Mouse (Mus musculus) hindlimb bud, embryonic 11.5 days (tissue): ENCODE measurements around the gene Mdm2.
"Not testable (repeated sequence)": the region's sequence is repeated elsewhere in the genome, so short reads cannot be mapped to it uniquely, and the experiment has no call there.

Experiments
- DNase-seq: peaks from one replicate; pipeline ENCODE4 v3.0.0-alpha.2; 2012; ENCODE audit warnings: low read depth, low spot score; ENCODE audit errors: extremely low spot score

The Mdm2 gene

DNA sequence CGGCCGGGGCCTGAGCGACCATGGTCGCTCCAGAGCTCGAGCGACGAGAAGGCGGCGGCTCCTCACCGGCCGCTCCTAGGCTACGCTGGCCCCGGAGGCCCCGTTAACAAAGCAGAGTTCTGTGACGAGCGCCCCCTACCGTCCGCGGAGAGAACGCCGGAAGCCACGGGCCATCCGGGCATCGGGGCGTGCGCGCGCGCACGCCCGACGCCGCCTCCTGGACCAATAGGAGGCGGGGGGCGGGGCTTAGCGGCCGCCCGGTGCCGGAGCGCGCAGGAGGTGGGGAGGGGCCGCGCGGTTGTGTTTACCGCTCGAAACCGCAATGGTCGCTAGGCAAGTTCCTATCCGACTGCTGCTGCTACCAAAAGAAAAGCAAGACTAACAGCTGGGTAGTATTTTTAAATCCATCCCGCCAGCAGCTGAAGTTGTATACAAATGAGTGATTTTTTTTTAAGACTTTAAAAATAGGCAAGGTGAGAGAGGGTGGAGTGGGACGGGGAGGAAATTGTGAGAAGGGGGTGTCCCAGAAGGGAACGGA, at the start of gene Mdm2:
Gene Mdm2, minus strand, starts transcription at position 155 of the 538 bp plus-strand sequence.
- peak; percentile 73 for DNase-seq

DNA sequence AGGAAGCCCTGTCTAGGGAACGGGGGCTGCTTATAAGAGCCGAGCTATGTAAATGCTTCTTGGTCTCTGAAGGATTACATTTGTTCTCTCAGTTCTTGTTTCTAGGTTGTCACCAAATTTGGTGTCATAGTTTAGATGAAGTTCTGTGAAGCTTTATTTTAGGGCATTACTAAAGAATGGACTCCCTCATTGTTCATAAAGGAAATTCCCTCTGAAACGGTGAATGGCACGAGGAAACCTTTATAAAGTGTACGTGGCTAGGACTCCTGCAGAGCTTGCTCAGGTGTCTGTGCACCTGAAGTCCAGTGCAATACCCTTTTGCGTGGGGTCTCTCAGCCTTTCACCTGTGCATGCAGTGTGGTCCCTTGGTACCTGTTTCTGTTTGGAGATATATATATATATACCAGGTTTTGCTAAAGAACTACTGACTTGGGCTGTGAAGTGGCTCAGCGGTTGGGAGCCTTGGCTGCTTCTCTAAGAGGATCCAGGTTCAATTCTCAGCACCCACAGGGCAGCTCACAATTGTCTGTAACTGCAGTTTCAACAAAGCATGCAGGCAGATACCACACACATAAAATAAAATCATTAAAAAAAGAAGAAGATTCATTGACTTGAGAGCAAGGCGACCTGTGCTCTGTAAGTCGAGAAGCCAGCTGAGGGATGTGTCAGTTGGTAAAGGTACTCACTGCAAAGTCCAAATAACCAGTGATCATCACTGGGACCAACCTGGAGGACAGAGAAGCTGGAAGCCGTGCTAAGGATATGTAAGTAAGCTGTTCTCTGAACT, 49.5 kb upstream of the Mdm2 start:
- DNase-seq, result no peak

DNA sequence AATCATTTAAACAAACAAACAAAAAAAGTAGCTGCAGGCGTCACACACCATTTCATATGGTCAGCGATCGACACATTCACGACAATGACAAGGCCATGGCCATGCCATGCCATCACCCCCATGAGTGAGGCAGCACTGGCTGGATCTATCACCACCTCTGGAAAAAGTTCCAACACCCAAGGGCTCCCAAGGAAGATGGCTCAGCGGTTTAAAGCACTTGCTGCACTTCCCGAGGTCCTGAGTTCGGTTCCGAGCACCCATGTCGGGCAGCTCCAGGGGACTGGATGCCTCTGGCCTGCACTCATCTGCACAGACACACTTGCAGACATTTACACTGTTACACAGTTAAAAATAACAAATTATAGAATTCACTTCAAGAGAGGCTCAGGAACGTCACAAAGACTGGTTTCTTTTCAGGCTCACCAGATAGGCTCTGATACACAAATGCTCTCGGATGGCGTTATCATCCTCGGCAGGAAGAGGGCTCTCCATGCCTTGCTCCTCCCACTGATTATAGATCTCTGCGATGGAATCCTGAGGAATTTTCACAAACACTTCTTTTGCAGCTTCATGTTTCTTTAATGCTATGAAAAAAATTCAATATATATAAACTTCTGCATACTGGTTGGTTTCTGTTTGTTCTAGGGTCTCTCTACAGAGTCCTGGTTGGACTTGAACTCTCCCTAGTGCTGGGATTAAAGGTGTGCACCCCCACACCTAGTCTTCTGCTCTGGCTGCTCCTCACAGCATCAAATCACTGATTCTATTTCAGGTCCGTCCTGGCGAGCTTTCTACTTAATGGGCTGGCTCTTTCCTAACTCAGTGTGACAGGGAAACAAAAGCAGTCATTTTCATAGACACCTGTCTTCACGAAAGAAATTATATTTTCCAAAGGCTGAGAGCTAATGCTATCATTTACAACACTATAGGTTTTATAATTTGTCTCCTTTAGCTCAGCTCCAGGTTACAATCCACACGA, 48.5 kb upstream of the Mdm2 start:
- DNase-seq, result no peak

DNA sequence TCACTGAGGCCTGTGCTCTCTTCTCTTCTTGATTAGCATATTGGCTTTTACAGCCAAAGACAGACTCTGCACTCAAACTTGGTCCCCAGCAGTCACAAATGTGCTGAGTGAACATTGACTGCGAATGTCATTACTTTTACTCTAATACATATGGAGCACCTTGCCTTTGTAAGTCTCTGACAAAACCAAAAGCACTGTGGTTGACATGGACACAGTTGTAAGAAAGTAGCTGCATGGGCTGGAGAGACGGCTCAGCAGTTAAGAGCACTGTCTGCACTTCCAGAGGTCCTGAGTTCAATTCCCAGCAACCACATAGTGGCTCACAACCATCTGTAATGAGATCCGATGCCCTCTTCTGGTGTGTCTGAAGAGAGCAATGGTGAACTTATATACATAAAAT, 47.8 kb upstream of the Mdm2 start:
- not testable (repeated sequence) for DNase-seq

DNA sequence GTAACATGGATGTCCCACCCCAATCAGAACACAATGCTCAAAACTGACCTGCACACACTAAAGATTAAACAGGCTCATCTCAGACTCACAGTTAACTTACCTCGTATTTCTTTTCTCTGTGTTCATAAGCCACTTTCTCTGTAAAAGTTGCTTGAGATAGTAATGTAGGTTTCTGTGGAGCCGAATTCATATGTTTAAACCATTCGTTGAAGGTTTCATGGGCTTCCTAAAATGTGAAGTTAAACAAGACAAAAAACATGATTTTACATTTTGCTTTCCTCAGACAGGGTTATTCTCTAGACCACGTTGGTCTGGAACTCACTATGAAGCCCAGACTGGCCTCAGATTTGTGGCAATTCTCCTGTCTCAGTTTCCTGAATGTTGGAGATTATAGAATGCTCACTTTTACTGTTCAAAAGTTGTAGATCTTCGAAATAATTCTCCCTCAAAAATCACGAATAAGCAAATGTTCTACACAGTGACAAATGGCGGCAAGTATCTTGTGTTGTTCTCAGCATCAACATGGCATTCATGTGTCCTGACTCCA, 47.3 kb upstream of the Mdm2 start:
- DNase-seq, result no peak

DNA sequence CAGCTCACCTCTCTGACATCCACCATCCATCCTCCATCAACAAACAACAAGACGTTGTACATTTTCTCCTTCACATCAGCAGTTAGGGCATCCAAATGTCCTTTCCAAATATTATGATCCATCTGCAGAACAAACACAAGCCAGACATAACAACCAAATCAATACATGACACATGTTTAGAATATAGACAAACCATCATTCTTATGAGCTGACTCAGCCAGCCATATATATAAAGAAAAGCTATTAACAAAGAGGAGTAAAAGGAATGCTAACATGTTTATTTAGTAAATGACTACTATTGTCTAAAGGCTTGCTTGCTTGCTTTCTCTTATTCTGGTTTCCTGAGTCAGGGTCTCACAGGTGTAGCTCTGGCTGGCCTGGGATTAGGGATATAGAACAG, 46.7 kb upstream of the Mdm2 start:
- no peak for DNase-seq

DNA sequence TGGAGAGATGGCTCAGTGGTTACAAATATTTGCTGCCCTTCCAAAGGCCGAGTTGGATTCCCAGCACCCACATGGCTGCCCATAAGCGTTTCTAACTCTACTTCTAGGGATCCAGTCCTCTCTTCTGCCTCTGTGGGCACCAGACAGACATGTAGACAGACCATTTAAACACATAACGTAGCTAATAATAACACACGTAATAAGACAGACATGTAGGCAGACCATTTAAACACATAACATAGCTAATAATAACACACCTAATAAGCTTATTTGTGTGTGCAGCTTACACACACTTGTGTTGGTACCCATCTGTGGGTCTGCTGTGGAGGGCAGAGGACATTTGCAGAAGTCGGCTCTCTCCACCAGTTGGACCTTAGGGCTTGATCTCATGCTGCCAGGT, 46.2 kb upstream of the Mdm2 start:
- no peak for DNase-seq

DNA sequence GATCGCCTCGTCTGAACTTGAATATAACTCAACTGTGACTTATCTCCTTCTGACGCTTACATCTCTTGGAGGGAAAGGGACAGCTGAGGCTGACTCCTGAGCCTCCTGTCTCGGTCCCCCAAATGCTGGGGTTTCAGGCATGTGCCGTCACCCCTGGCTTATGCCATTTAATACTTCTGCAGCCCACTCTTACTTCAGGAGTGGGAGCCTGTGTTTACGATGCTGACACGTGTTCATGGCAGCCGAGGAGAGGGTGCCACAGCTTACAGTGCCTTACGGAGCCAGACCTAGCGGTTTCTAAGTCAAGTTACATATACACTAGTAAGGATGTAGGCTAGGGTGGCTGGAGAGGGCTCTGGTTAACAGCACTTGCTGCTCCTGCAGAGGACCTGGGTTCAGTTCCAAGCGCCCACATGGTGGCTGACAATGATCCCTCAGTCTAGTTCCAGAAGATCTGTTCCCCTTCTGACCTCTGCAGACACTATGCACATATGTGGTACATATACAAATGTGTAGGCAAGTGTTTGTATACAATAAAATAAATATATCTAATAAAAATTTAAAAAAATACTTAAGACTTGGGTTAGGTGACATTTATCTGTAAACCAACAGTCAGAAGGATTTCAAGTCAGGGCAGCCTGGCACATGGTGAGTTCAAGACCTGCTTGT, 45.4 kb upstream of the Mdm2 start:
- DNase-seq, result no peak

DNA sequence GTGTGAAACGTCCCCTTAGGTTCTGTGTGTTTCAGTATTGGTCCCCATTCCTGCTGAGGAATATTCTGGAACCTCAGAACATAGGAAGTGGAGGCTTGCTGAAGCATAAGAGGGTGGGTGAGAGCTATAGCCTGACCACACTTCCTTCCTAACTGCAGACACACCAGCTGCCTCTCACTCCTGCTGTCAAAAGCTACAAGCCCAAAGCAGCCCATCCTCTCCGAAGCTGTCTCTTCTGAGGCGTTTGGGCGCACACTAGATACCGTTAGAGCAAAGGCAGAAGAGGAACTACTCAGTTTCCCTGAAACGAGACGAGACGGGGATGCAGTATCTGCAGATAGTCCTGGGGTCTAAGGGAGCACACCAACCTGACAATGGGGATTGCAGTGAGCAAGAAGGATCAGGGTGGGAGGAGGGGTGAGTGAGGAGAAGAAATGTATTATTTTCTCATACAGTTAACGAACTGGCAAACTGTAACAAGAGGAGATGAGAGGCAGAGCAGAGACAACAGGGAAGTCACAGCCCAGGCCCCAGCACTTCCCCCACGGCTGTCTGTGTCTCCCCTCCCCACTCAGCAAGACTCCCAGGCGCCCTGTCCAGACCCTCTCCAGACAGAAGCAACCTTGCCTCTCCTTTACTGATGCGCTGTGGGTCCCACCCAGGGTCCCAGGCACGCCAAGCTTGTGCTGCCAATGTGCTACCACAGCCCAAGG, 44.7 kb upstream of the Mdm2 start:
- no peak for DNase-seq

DNA sequence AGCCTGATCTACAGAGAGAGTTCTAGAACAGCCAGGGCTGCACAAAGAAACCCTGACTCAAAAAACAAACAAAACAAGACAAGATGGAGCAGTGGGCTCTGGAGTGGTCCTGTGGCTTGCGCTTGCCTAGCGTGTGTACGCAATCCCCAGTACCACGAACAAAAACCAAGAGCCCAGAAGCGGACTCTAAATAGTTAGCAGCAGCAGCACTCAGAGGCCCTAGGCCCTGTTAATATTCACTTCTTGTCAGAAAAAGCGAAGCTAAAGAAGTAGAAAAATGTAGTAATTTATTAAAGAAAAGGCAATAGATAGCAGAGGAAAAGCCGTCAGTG, 44.0 kb upstream of the Mdm2 start:
- DNase-seq, result no peak

DNA sequence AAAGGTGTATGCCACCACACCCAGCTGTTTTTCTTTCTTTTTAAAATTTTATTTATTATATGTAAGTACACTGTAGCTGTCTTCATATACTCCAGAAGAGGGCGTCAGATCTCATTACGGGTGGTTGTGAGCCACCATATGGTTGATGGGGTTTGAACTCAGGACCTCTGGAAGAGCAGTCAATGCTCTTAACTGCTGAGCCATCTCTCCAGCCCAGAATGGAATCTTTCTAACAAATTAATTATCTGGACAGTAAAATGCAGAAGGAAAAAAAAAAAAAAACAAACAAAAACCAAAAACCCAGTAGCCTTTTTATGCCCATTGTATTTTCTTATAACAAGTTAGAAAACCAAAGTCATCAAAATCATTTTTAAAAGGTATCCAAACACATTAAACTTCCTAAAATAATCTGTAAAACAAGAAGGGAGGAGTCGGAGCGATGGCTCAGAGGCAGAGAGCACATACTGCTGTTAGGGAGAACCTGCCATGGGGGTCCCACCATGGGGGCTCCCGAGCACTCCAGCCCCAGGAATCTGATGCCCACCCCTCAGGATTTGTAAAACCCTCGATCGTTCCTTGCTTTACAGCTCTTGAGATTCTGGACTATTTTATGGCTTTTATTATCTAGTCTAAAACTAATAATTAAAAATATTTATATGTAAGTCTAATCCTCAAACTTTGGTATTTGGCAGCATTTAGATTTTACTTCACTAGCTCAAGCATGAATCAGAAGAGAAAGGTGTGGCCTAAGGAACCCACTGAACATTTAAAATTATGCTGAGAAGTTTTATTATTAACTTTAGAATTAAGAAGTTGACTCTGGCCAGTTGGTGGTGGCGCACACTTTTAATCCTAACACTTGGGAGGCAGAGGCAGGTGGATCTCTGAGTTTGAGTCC, 43.4 kb upstream of the Mdm2 start:
- no peak for DNase-seq

DNA sequence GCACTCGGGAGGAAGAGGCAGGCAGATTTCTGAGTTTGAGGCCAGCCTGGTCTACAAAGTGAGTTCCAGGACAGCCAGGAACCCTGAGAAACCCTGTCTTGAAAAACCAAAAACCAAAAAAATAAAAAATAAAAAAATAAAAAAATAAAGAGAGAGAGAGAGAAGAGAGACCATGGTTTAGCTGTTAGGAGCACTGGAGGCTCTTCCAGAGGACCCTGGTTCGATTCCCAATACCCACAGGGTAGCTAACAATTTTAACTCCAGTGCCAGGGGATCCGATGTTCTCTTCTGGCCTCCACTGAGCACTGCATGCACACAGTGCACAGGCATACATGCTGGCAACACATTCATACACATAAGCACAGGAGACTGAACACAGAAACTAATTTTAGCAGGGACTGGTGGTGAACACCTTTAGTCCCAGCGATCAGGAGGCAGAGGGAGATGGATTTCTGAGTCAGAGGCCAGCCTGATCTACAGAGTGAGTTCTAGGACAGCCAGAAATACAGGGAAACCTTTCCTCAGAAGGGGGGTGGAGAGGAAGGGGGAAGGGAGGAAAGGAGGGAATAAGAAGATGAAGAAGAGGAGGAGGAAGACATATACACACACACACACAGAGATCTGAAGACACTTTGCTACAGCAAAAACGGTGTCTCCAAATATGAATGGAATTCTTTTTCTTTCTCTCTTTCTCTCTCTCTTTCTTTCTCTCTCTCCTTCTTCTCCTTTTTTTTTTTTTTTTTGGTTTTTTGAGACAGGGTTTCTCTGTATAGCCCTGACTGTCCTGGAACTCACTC, 42.5 kb upstream of the Mdm2 start:
- no peak for DNase-seq

DNA sequence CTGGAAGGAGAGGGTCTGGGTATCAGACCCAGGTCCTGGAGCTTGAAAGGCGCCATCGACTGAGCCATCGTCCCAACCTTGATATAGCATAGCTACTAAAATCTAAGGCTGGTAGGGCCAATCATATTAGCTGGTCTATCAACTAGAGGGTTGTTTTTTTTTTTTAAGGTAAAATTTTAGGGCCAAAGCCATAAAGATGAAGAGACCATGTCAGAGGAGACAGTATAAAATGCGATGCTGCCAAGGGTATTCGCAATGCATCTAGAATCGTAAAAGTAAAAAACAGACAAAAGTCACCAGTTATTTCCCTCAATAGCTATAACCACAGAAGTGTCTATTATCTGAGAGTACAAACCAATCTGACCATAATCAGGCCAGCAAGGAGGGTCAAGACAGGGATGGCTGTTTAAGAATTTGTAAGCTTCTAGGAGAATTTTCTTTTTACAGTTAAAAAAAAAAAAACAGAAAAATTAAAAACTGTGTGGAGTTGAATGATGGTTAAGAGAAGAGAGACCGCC, 41.8 kb upstream of the Mdm2 start:
- no peak for DNase-seq

DNA sequence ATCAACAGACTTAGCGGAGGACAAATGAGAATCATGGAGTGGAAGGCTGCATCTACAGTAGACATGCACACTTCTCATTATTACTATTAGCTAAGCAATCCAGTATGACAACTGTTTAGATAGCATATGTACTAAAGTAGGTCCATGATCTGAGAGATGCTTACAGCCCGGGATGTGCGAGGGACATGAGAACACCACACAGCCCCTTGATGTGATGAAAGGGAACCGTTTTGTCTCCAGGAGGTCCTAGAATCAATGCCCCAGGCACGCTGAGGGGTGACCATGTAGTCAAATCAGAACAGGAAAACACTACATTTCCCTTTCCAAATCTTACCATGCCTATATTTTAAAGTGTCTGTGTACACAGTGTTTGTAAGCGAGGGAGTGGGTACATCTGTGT, 41.2 kb upstream of the Mdm2 start:
- no peak for DNase-seq

DNA sequence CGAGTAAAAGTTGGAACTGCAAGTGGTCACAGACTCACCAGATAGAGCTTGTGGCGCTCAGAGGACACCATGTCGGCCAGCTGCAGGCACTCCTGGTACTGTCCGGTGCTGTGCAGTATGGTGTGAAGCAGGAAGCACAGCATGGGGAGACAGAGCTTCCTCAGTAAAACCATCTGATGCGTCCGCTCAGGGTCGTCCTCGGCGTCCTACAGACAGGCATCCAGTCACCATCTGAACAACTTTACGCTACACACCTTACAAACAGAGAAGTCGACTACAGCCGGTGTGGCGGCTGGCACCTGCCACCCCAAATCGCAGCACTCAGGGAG, 40.7 kb upstream of the Mdm2 start:
- no peak for DNase-seq

DNA sequence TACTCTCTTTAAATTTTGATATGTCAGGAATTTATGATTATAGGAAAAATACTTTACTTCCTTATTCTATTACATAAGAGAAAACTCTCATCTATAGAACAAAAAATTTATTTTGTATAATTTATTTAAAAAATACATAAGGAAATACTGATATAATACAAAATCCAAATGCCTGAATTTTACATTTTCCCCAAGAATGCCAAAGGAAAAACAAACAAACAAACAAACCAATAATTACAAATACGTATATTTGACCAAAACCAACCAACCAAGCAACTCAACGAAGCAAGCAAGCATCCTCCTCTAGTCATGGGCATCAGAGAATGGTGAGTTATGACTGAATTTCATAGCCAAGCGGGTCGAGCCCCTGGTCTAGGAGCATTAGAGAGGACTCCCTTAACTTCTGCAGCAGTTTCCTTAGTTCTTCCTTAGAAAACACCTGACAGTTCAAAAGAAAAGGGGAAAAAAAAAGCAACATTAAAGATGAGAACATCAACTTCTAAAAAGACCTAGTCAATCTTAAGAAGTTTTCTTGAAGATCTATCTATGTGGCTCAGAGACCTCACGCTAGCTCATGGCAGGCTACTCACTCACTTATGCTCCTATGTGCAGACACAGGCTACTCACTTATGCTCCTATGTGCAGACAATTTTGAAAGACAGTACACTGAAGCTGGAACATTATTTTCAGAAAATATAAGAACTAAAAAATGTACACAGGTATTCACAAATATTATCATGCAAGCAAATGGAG, 40.1 kb upstream of the Mdm2 start:
- DNase-seq, result no peak

DNA sequence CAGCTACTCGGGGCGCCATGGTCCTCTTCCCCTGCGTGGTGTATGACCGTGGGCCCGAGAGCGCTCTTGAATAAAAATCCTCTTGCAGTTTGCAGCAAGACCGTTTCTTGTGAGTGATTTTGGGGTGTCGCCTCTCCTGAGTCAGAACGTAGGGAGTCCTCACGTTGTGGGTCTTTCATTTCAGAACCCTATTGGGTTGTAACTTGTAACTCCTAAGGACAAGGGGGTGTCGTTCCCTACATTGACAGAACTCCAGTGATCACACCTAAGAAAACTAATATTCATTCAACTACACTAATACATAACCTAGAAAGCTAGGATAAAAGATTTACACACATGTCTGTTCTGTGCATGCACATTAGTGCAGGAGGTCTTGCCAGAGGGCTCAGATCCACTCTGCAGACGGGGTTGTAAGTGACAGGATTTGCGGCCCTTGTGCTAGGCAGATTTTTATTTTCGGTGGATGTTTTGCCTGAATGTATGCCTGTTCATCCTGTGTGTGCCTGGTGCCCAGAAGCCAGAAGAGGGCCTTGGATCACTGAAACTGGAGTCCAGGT, 39.3 kb upstream of the Mdm2 start:
- no peak for DNase-seq
